Mouse (Mus musculus): ENCODE results near the gene Bcas3.

DNA sequence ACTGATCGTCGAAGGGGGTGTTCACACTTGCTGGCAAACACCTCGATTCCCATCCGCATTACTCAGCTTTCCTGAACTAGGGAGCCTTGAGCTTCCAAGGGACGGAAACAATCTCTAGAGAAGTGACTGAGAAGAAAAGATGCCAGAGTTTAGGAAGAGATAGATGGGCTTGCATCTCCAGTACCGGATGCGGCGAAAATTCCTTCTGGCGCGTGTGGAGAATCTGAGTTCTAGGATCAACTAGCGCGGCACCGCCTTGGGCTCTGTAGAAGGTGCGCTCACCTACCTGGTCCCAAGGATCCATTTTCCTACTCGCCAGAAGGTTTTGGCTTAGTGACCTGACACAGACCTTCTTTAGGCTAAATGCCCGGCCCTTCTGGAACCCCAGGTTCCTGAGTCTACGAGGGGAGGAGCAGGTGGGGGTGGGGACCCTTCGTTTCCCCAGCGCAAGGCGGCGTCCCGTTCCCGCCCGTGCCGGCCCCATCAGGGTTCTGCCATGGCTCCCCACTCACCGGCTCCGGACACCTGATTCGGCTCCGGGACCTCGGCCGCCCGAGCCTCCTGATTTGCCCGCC is 478.8 kb downstream of the Bcas3 start:
- TF ChIP-seq CTCF (IDR thresholded peaks at IDR 0.05; ENCODE audit: borderline replicate concordance, insufficient read depth, low read length) (no peak), POLR2A (IDR thresholded peaks at IDR 0.05; ENCODE audit: low read depth, low read length) (no peak)
